Mouse (Mus musculus) WW6 (cell line): Measurements from ENCODE around the gene Kcnh7.
A peak's percentile ranks its signal among the peaks of the same experiment; 100 is the strongest.

Experiments used
- DNase-seq: peaks from one replicate; pipeline ENCODE4 v3.0.0-alpha.2; 2013; ENCODE audit warnings: low read depth, low spot score

Kcnh7 gene

GRCm38 (mm10) chr2:63183563-63184545 is at the start of gene Kcnh7:
Kcnh7 (minus strand) TSS chr2:63184287.
- DNase-seq = peak; percentile 4

GRCm38 (mm10) chr2:63207435-63207834 is 23.3 kb upstream of the Kcnh7 start:
- DNase-seq = no peak

- peak; percentile 1 for DNase-seq
Observed at GRCm38 (mm10) chr2:63186014-63186413, 1.9 kb upstream of the Kcnh7 start.

DNA sequence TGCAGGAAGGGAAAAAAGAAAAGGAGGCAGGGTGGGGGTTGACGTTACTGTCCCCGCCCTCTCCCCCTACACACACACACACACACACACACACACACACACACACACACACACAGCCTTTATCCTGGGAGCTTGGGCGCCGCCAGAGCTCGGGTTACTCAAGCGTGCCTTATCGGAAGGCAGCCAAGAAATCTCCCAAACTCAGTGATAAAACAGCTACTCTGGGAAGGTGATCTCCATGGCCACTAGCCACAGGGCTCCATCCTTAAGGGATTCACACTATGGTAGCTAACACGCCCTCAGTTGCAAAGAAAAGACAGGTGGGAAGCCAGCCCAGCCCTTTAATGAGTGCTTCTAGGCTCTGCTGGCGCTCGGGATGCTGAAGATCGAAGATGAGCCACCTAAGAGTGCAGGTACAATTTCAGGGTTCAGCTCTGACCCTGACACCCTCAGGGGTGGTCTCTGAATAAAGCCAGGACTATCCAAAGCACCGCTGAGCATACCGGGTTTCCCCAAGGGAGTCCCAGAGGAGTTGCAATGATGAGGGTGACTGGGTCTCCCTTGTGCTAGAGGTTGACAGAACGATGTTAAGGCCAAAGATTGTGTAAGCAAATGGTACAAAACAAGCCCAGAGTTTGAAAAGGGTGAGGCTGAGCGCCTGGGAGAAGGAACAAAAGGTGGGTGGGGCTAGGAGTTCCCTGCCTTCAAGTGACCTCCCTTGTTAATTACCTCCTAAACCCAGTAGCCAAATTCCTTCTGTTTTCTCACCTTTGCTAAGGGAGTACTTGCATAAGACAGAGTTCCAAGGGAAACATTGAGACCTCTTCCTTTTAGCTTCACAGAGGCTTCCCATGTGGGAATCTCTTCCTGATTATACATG is 704 bp upstream of the Kcnh7 start:
- DNase-seq = peak; percentile 11

GRCm38 (mm10) chr2:63153701-63154100 is 30.4 kb downstream of the Kcnh7 start:
- no peak for DNase-seq

DNA sequence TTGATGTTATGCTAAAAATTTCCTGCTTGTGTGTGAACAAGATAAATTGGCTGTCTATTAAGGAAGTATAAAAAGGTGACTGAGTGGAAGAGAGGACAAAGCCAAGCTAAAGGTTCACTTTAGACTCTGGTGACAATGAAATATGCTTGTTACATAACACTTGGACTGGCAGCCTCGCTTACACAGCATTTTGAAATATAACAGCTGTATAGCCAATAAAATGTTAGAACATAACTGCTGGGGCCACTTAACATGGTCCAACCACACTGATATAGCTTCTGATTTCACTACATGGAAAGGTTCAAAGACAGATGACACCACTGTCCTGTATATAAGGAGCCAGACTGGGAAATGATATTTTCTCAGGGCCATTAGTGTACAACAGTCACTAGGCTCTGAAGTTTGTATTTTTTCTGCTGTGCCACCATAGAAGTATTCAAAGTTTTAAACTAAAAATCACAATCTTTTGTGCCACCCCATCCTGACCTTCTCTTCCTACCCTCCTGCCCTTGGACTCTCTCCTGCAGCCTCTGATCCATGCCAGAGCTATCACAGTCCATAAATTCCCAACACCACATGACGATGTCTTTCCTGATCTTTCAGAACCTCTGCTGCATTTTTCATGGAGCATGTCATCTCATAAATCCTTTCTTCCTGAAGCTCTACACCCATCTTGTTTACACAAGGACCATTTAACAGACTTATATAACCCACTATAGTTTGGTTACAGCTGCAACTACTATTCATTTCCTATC is 56.1 kb downstream of the Kcnh7 start:
- no peak for DNase-seq

DNA sequence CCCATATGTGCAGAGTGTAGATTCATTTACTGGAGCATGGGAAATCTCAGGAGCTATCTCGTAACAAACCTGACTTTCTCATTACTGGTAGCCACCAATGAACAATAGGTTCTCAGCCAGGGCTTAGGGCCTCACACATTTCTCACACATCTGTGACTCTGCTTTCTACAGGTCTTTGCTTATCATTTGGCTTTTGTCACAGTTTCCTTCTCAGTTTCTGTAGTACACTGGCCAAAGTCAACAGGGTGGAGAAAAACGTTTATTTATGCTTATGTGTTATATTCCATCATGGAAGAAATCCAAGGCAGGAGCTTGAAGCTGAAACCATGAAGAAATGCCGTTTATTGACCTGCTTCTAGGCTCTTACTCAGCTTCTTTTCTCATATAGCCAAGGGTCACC is 63.8 kb downstream of the Kcnh7 start:
- no peak for DNase-seq

- no peak for DNase-seq
Observed at GRCm38 (mm10) chr2:63117209-63118193, 66.6 kb downstream of the Kcnh7 start.

DNA sequence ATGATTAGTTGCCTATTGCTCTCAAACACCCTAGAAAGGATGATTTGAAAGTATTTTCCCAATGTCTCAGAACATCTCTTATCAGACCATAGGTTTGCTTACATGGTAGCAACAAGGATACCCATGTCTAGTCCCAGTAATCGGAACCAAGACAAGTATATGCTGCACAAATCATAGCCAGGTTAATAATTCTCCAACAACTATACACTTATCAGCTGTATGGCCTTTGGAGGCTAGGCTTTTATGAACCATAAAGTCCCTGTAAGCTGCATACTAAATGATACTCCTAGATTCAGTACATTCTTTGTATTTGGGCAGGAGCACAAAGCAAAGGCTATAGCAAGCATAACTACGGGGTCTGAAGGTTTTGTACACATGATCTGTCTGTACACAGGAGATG is 78.1 kb downstream of the Kcnh7 start:
- DNase-seq = no peak

- no peak for DNase-seq
Observed at GRCm38 (mm10) chr2:63099676-63100075, 84.4 kb downstream of the Kcnh7 start.

GRCm38 (mm10) chr2:63091775-63092174 is 92.3 kb downstream of the Kcnh7 start:
- DNase-seq = no peak

DNA sequence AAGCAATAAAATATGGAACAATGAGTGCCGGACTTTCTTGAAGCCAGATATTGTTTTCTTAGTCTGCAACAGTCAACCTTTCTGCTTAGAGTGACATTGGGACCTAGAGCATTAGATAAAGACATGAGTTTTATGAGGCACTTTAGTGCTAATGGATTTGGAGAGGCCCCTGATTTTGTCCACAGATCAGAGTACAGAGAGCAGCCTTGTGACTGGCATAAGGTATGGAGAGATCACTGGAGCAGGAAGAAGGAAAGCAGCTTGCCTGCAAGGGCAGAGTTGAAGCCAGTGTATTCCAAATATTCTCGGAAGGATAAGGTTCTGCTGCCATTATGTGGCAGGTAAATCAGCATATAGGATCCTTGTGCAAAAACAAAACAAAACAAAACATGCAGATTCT is 93.6 kb downstream of the Kcnh7 start:
- DNase-seq = no peak

DNA sequence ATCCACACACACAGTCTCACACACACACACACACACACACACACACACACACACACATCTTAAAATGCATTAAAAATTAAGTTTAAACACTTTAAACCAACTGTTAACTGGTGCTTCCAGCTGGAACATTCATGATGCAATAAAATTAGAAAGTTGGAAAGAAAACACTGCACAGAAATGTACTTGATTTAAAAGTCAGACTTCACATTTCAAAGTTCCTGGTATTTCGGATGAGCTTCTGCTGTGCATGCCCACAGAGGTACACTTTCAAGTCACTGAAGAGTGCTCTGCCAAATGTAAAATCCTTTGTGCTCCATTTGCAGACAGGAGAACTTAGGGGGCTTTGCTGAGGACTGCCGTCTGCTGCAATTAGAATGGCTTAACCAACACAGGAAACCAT is 125.7 kb downstream of the Kcnh7 start:
- DNase-seq = no peak

GRCm38 (mm10) chr2:63049884-63050283 is 134.2 kb downstream of the Kcnh7 start:
- no peak for DNase-seq

GRCm38 (mm10) chr2:63039718-63040117 is 144.4 kb downstream of the Kcnh7 start:
- no peak for DNase-seq

GRCm38 (mm10) chr2:63014909-63015308 is 169.2 kb downstream of the Kcnh7 start:
- DNase-seq = no peak

- DNase-seq = no peak
Observed at GRCm38 (mm10) chr2:63009141-63009540, 174.9 kb downstream of the Kcnh7 start.

GRCm38 (mm10) chr2:63002784-63003183 is 181.3 kb downstream of the Kcnh7 start:
- DNase-seq = no peak

DNA sequence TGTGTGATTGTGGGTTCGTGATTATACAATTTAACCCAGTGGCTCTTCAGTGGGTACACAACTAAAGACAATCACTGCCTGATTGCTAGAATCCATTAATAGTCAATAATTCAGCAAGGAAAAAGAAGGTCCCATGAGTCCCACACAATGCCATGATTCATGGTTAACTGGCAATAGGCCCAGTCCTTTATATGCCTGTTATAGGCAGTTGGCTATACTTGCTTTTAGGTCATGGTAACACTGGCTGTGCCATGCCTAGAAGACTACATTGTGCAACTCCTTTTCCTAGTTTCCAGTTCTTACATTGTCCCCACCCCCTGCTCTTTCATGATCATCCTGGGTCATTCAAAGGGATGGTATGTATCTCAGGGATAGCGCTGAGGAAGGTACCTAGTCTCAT is 186.4 kb downstream of the Kcnh7 start:
- no peak for DNase-seq

- no peak for DNase-seq
Observed at GRCm38 (mm10) chr2:62988616-62989015, 195.5 kb downstream of the Kcnh7 start.
